Mouse (Mus musculus): ENCODE data around the gene Ube4b.

Gene Ube4b

GRCm38 (mm10) chr4:149395581-149395980 is 31.0 kb downstream of the Ube4b start:
- DNase-seq (ENCODE audit: low spot score in 2 of 2) = no peak

- DNase-seq (ENCODE audit: low spot score in 2 of 2) = no peak
Measured at GRCm38 (mm10) chr4:149394292-149394691, 32.3 kb downstream of the Ube4b start.

- DNase-seq (ENCODE audit: low spot score in 2 of 2) = no peak
Measured at GRCm38 (mm10) chr4:149393311-149393995, 33.1 kb downstream of the Ube4b start.

- DNase-seq (ENCODE audit: low spot score in 2 of 2) = no peak
Measured at GRCm38 (mm10) chr4:149392359-149392758, 34.2 kb downstream of the Ube4b start.

- no peak for DNase-seq (ENCODE audit: low spot score in 2 of 2)
Measured at GRCm38 (mm10) chr4:149381001-149381400, 45.5 kb downstream of the Ube4b start.

GRCm38 (mm10) chr4:149379881-149380280 is 46.7 kb downstream of the Ube4b start:
- DNase-seq (ENCODE audit: low spot score in 2 of 2) = no peak

GRCm38 (mm10) chr4:149378819-149379218 is 47.7 kb downstream of the Ube4b start:
- no peak for DNase-seq (ENCODE audit: low spot score in 2 of 2)

GRCm38 (mm10) chr4:149376034-149376433 is 50.5 kb downstream of the Ube4b start:
- no peak for DNase-seq (ENCODE audit: low spot score in 2 of 2)

GRCm38 (mm10) chr4:149374662-149375061 is 51.9 kb downstream of the Ube4b start:
- no peak for DNase-seq (ENCODE audit: low spot score in 2 of 2)

GRCm38 (mm10) chr4:149373927-149374326 is 52.6 kb downstream of the Ube4b start:
- no peak for DNase-seq (ENCODE audit: low spot score in 2 of 2)

GRCm38 (mm10) chr4:149373431-149373830 is 53.1 kb downstream of the Ube4b start:
- DNase-seq (ENCODE audit: low spot score in 2 of 2) = peak; percentile 54 to 56

- DNase-seq (ENCODE audit: low spot score in 2 of 2) = peak; percentile 48 to 56
Measured at GRCm38 (mm10) chr4:149365702-149366370, 60.7 kb downstream of the Ube4b start.

- DNase-seq (ENCODE audit: low spot score in 2 of 2) = peak; percentile 62 to 74
Measured at GRCm38 (mm10) chr4:149364896-149365295, 61.7 kb downstream of the Ube4b start.

- no peak for DNase-seq (ENCODE audit: low spot score in 2 of 2)
Measured at GRCm38 (mm10) chr4:149361051-149361450, 65.5 kb downstream of the Ube4b start.

GRCm38 (mm10) chr4:149360647-149361046 is 65.9 kb downstream of the Ube4b start:
- DNase-seq (ENCODE audit: low spot score in 2 of 2) = no peak

- no peak for DNase-seq (ENCODE audit: low spot score in 2 of 2)
Measured at GRCm38 (mm10) chr4:149357982-149358381, 68.6 kb downstream of the Ube4b start.

GRCm38 (mm10) chr4:149354671-149355070 is 71.9 kb downstream of the Ube4b start:
- DNase-seq (ENCODE audit: low spot score in 2 of 2) = no peak

- DNase-seq (ENCODE audit: low spot score in 2 of 2) = no peak
Measured at GRCm38 (mm10) chr4:149351596-149352150, 74.9 kb downstream of the Ube4b start.

GRCm38 (mm10) chr4:149348963-149349362 is 77.6 kb downstream of the Ube4b start:
- DNase-seq (ENCODE audit: low spot score in 2 of 2) = no peak

GRCm38 (mm10) chr4:149345873-149346272 is 80.7 kb downstream of the Ube4b start:
- no peak for DNase-seq (ENCODE audit: low spot score in 2 of 2)

- DNase-seq (ENCODE audit: low spot score in 2 of 2) = no peak
Measured at GRCm38 (mm10) chr4:149344311-149344710, 82.2 kb downstream of the Ube4b start.

- DNase-seq (ENCODE audit: low spot score in 2 of 2) = no peak
Measured at GRCm38 (mm10) chr4:149340680-149341079, 85.9 kb downstream of the Ube4b start.
